Mouse (Mus musculus): ENCODE measurements around the gene Sf3b4. TPM values are rescaled to one million over a fixed set of nuclear protein-coding genes. Genes with fewer than 3 reads are reported as not detected.

Sf3b4 gene
- polyA plus RNA-seq, 1 experiment = 52.6 TPM

DNA sequence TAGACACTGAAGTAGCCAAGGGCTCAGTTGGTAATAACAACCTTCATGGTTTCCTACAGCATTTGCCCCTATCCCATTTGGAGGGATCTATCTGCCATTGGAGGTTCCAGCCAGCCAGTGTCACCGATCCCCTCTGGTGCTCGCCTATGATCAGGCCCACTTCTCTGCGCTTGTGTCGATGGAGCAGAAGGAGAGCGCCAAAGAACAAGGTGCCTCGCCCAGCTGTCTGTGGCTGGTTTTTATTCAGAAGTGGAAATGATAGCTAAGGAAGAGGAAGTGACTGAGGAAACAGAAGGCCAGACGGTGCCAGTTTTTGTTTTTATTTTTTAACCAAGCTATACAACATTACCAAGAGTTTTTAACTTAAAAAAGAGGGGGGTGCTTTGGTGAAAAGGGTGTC is 20.3 kb upstream of the Sf3b4 start:
- Histone ChIP-seq H3K27ac (ENCODE audit: insufficient read depth, low read depth, low read length) (no peak overlapping the region), H3K36me3 (ENCODE audit: control insufficient read depth, insufficient read depth, low read length) (peaks cover 4% of the 10 kb centered on the region), H3K4me1 (ENCODE audit: control insufficient read depth, insufficient read depth, low read length) (peaks cover 4% of the 10 kb centered on the region; the same call in 1 of the 2 replicates), H3K4me3 (ENCODE audit: insufficient read depth, low read depth, low read length) (no peak overlapping the region), H3K27me3 (replicated peaks; ENCODE audit: control insufficient read depth, insufficient read depth, low read length) (no peaks in the 10 kb centered on the region)
- WGBS = 74% methylated on average over 7 of the region's 7 CpGs
- DNase-seq = no peak
- TF ChIP-seq CTCF (conservative IDR thresholded peaks at IDR 0.05; ENCODE audit: insufficient read depth, insufficient read length, low read depth, low read length) = no peak
- no peak for TF ChIP-seq POLR2A (IDR thresholded peaks at IDR 0.05; ENCODE audit: low read depth, low read length)

DNA sequence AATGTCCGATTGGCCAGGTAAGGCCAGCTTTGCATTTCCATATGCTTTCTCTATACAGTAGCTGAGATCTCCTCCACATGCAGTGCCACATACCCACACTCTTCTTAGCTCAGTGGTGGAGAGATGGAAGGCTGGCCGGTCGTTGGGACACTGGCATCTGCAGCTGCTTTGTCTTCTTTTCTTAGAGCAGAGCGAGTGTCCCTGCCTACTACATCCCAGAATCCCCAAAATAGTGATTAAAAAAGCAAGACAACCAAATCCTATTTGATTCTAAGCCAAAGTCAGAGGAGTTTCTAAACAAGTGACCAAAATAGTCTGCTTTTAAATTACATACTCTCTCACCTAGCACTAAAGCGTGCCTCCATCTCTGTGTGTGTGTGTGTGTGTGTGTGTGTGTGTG is 19.5 kb upstream of the Sf3b4 start:
- Histone ChIP-seq H3K27ac (ENCODE audit: insufficient read depth, low read depth, low read length) (no peak overlapping the region), H3K4me3 (ENCODE audit: insufficient read depth, low read depth, low read length) (no peak overlapping the region), H3K4me1 (ENCODE audit: control insufficient read depth, insufficient read depth, low read length) (peaks cover 4% of the 10 kb centered on the region; the same call in 1 of the 2 replicates), H3K36me3 (ENCODE audit: control insufficient read depth, insufficient read depth, low read length) (peaks cover 4% of the 10 kb centered on the region), H3K27me3 (replicated peaks; ENCODE audit: control insufficient read depth, insufficient read depth, low read length) (no peaks in the 10 kb centered on the region)
- 89% methylated on average over 5 of the region's 5 CpGs for WGBS
- no peak for TF ChIP-seq POLR2A (IDR thresholded peaks at IDR 0.05; ENCODE audit: low read depth, low read length)
- no peak for TF ChIP-seq CTCF (conservative IDR thresholded peaks at IDR 0.05; ENCODE audit: insufficient read depth, insufficient read length, low read depth, low read length)
- no peak for DNase-seq

- Histone ChIP-seq H3K27ac (ENCODE audit: insufficient read depth, low read depth, low read length) (no peak overlapping the region), H3K4me3 (ENCODE audit: insufficient read depth, low read depth, low read length) (no peak overlapping the region), H3K27me3 (replicated peaks; ENCODE audit: control insufficient read depth, insufficient read depth, low read length) (no peaks in the 10 kb centered on the region), H3K36me3 (ENCODE audit: control insufficient read depth, insufficient read depth, low read length) (peaks cover 4% of the 10 kb centered on the region), H3K4me1 (ENCODE audit: control insufficient read depth, insufficient read depth, low read length) (peaks cover 11% of the 10 kb centered on the region)
- no peak for TF ChIP-seq POLR2A (IDR thresholded peaks at IDR 0.05; ENCODE audit: low read depth, low read length)
- TF ChIP-seq CTCF (conservative IDR thresholded peaks at IDR 0.05; ENCODE audit: insufficient read depth, insufficient read length, low read depth, low read length) = no peak
- no peak for DNase-seq
- whole genome bisulfite sequencing = 77% methylated on average over 8 of the region's 8 CpGs
Observed at GRCm38 (mm10) chr3:96155501-96155900, 16.6 kb upstream of the Sf3b4 start.

DNA sequence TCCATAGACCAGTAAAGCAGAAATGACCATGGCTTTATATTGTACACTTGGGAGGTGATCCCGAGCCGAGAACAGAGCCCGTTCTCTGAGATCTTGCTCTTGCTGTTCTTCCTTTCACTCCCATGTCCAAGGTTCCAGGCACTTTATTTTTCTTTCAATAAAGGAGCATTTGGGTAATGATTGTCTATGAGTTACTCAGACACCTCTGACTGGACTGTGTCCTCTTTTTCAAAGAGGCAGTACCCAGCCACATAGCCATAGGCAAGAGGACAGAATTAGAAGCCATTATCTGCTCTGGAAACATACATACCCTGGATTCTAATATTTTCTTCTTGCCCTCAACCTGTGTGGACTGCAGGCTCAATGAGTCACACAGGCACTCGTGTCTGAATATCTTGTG is 12.3 kb upstream of the Sf3b4 start:
- Histone ChIP-seq H3K27me3 (replicated peaks; ENCODE audit: control insufficient read depth, insufficient read depth, low read length) (no peaks in the 10 kb centered on the region), H3K4me1 (ENCODE audit: control insufficient read depth, insufficient read depth, low read length) (peaks cover 23% of the 10 kb centered on the region), H3K4me3 (ENCODE audit: insufficient read depth, low read depth, low read length) (peak overlapping the region; percentile 26), H3K36me3 (ENCODE audit: control insufficient read depth, insufficient read depth, low read length) (no peaks in the 10 kb centered on the region; the same call in 1 of the 2 replicates), H3K27ac (ENCODE audit: insufficient read depth, low read depth, low read length) (peak overlapping the region; percentile 99)
- no peak for TF ChIP-seq CTCF (conservative IDR thresholded peaks at IDR 0.05; ENCODE audit: insufficient read depth, insufficient read length, low read depth, low read length)
- TF ChIP-seq POLR2A (IDR thresholded peaks at IDR 0.05; ENCODE audit: low read depth, low read length) = no peak
- DNase-seq = peak; percentile 80
- 34% methylated on average over 4 of the region's 4 CpGs for WGBS

- peak overlapping the region; percentile 69 for H3K4me3 ChIP-seq (ENCODE audit: insufficient read depth, low read depth, low read length)
- 10% methylated on average over 4 of the region's 4 CpGs for WGBS
- no peak for TF ChIP-seq POLR2A (IDR thresholded peaks at IDR 0.05; ENCODE audit: low read depth, low read length)
- TF ChIP-seq CTCF (conservative IDR thresholded peaks at IDR 0.05; ENCODE audit: insufficient read depth, insufficient read length, low read depth, low read length) = no peak
- DNase-seq = peak; percentile 84
- H3K4me1 ChIP-seq (ENCODE audit: control insufficient read depth, insufficient read depth, low read length) = peaks cover 26% of the 10 kb centered on the region
- peak overlapping the region; percentile 99 for H3K27ac ChIP-seq (ENCODE audit: insufficient read depth, low read depth, low read length)
- H3K36me3 ChIP-seq (ENCODE audit: control insufficient read depth, insufficient read depth, low read length) = no peaks in the 10 kb centered on the region; the same call in 1 of the 2 replicates
- H3K27me3 ChIP-seq (replicated peaks; ENCODE audit: control insufficient read depth, insufficient read depth, low read length) = no peaks in the 10 kb centered on the region
Observed at GRCm38 (mm10) chr3:96160222-96160802, 11.8 kb upstream of the Sf3b4 start.

DNA sequence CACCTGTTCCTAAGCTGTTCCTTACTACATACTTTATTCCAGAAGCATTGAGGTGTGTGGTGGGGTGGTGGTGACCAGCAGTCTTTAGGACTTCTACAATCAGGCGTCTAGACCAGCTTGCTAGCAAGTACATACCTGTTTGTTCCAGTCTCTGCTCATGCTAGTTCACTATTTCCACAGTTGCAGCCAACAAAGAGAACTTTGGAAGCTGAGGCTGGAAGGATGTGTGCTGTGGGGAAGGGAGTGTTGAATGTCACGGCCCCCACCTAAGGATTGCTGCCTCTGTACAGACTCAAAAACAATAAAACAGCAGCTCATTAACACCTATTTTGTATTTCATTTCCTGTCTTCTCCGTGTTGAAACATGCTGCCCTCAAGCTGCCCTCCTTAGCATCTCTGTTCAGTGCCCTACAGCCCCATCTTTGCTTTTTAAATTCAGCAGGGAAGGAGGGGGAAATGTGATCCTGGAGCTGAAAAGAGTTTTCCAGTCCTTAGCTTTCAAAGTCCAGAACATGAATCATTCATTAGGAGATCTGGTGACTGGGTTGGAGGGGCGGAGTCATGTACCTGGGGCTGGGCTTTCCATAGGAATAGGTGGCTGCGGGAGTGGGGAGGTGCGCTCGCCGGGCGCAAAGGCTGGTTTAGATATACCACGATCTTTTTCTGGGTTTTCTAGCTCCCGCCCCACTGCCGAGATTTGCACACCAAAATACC is 11.2 kb upstream of the Sf3b4 start:
- no peaks in the 10 kb centered on the region; the same call in 1 of the 2 replicates for H3K36me3 ChIP-seq (ENCODE audit: control insufficient read depth, insufficient read depth, low read length)
- WGBS = under 1% methylated on average over 12 of the region's 12 CpGs
- peak overlapping the region; percentile 69 for H3K4me3 ChIP-seq (ENCODE audit: insufficient read depth, low read depth, low read length)
- H3K27ac ChIP-seq (ENCODE audit: insufficient read depth, low read depth, low read length) = peak overlapping the region; percentile 99
- TF ChIP-seq POLR2A (IDR thresholded peaks at IDR 0.05; ENCODE audit: low read depth, low read length) (no peak), CTCF (conservative IDR thresholded peaks at IDR 0.05; ENCODE audit: insufficient read depth, insufficient read length, low read depth, low read length) (no peak)
- peak; percentile 94 for DNase-seq
- peaks cover 22% of the 10 kb centered on the region for H3K4me1 ChIP-seq (ENCODE audit: control insufficient read depth, insufficient read depth, low read length)
- no peaks in the 10 kb centered on the region for H3K27me3 ChIP-seq (replicated peaks; ENCODE audit: control insufficient read depth, insufficient read depth, low read length)

Measured in kidney, adult 2 months (tissue).